Mouse (Mus musculus) liver, postnatal 0 days (tissue): ENCODE measurements around the gene Mcat.

Experiments used
- CTCF ChIP-seq: sonication (generic); IDR thresholded peaks from 2 replicates; pipeline ENCODE4 v1.5.1; 2016; ENCODE audit warnings: antibody characterized with exemption, low read depth
- EP300 ChIP-seq: IDR thresholded peaks from 2 replicates; pipeline ENCODE4 v1.6.1; 2016; ENCODE audit warnings: antibody characterized with exemption, low read depth, mild to moderate bottlenecking

GRCm38 (mm10) chr15:83500352-83500751 lies 63.2 kb downstream of the Mcat start:
- TF ChIP-seq CTCF (peak; percentile 83), EP300 (no peak)
